Mouse (Mus musculus): Measurements from ENCODE around the gene Rpgr.

DNA sequence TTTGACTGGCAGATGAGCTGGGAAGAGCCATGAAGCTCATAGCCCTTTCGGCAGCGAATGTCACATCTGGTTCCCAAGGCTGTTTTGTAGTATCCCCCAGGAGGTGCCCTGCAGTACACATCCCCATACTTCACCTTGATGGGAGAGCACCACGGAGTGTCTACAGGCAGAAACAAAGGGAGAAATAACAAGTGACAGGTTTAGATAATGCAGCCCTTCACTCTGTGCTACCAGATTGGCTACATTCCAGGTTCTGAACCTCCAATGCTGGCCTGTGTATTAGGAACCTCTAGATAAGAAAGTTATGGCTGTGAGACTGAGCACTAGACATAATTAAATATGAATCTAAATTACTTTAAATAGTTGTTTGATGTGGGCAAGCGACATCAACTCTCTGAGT is 147.3 kb downstream of the Rpgr start:
- TF ChIP-seq CTCF (IDR thresholded peaks at IDR 0.05; ENCODE audit: borderline replicate concordance, insufficient read depth, low read depth, low read length) (no peak), POLR2A (IDR thresholded peaks at IDR 0.05; ENCODE audit: borderline replicate concordance, insufficient read depth, low read length) (no peak)
